Mouse (Mus musculus) embryonic facial prominence, embryonic 14.5 days (tissue): ENCODE data around the gene Pptc7. TPM values are rescaled to one million over a fixed set of nuclear protein-coding genes. Genes with fewer than 3 reads are reported as not detected.
A peak's percentile ranks its signal among the peaks of the same experiment; 100 is the strongest.

Source experiments
- ATAC-seq: fragments of 200-750 bp; cut with Nextera tagmentation; 2 replicates; pipeline ENCODE4 v1.8.0; 2017; ENCODE audit warnings: low read depth, moderate number of reproducible peaks, moderate TSS enrichment
- DNase-seq: peaks from one replicate; pipeline ENCODE4 v3.0.0-alpha.2; 2015; ENCODE audit warnings: low spot score
- H3K27ac ChIP-seq: fragments of 300-500 bp; sonication (generic); replicated peaks from 2 replicates; pipeline ENCODE4 v1.5.1; 2014; ENCODE audit warnings: low read depth, mild to moderate bottlenecking, low read length, moderate library complexity
- H3K27me3 ChIP-seq: fragments of 300-500 bp; sonication (generic); replicated peaks from 2 replicates; pipeline ENCODE4 v1.6.1; 2014; ENCODE audit warnings: low read length; ENCODE audit not compliant: control insufficient read depth, insufficient read depth
- H3K36me3 ChIP-seq: fragments of 300-500 bp; sonication (generic); 2 replicates; pipeline ENCODE4 v1.6.1; 2014; ENCODE audit warnings: low read length, mixed read lengths; ENCODE audit not compliant: control insufficient read depth, insufficient read depth
- H3K4me1 ChIP-seq: fragments of 300-500 bp; sonication (generic); 2 replicates; pipeline ENCODE4 v1.6.1; 2014; ENCODE audit warnings: antibody characterized with exemption, low read length; ENCODE audit not compliant: control insufficient read depth, insufficient read depth
- H3K4me2 ChIP-seq: fragments of 300-500 bp; sonication (generic); 2 replicates; pipeline ENCODE4 v1.6.1; 2014; ENCODE audit warnings: low read depth, mild to moderate bottlenecking, low read length, moderate library complexity, mixed read lengths
- H3K4me3 ChIP-seq: fragments of 300-500 bp; sonication (generic); 2 replicates; pipeline ENCODE4 v1.5.1; 2014; ENCODE audit warnings: low read depth, mild to moderate bottlenecking, low read length
- H3K9ac ChIP-seq: fragments of 300-500 bp; sonication (generic); 2 replicates; pipeline ENCODE4 v1.6.1; 2014; ENCODE audit warnings: low read depth, mild to moderate bottlenecking, low read length, moderate library complexity, mixed read lengths
- H3K9me3 ChIP-seq: fragments of 300-500 bp; sonication (generic); 2 replicates; pipeline ENCODE4 v1.6.1; 2016; ENCODE audit warnings: low read length; ENCODE audit not compliant: control insufficient read depth
- WGBS: fragments of 180-500 bp; shearing (Covaris S2); extraction: QIAGEN DNeasy Blood & Tissue Kit; methylation state at CpG from one replicate; pipeline ENCODE4 v1.1.7; 2014; 5-methylcytosine and 5-hydroxymethylcytosine counted together
- polyA plus RNA-seq: library from polyadenylated mRNA; unstranded; fragments of >200 nt; fragmentation: Nextera tagmentation; extraction: Ambion mirVana; gene quantifications from 2 replicates; pipeline ENCODE4 v1.2.1, GENCODE M21; 2014

Pptc7 gene
- polyA plus RNA-seq, result 7.9 and 8.1 TPM in 2 replicates

DNA sequence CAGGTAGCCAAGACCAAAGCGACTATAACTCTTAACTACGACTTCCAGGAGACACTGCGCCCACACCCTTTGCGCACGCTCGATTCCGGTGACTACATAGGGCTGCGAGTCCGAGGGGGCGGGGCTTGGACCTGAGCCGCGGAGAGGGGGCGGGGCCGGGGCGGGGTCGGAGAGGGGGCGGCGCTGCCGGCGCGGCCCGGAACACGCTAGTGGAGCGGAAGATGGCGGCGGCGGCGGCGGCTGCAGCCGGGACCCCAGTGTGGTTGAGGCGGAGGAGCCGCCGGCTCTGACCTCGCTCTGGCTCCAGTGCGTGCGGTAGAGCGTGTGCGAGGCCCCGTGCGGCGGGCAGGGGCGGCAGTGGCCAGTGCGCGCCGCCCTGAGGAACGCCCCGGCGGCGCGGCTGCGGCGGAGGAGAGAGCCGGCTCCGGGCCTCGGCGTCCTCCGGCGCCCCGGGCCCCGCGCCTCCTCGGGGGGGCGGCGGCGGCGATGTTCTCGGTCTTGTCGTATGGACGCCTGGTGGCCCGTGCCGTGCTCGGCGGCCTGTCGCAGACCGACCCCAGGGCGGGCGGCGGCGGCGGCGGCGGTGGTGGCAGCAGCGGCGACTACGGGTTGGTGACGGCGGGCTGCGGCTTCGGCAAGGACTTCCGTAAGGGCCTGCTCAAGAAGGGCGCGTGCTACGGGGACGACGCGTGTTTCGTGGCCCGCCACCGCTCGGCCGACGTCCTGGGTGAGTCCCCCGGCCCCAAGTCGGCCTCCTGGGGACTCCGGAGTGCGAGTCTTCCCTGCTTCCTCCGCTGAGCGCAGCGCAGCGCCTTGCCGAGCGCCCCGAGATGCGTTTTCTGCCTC, at the start of gene Pptc7:
Gene Pptc7 (plus strand): TSS at position 183 of the 846 bp plus-strand sequence.
- Histone ChIP-seq H3K4me2 (peak within 1 kb of the TSS; percentile 99), H3K9ac (peak within 1 kb of the TSS; percentile 88), H3K9me3 (no peaks in the 10 kb centered on the region), H3K36me3 (0 out of 2 replicates have a peak, but pooled peaks cover 11% of the 10 kb centered on the region), H3K4me1 (peaks cover 21% of the 10 kb centered on the region), H3K4me3 (peak within 1 kb of the TSS; percentile 97), H3K27ac (peak within 1 kb of the TSS; percentile 72), H3K27me3 (no peaks in the 10 kb centered on the region)
- ATAC-seq (peak; percentile 94), DNase-seq (peak; percentile 96)
- WGBS, result under 1% methylated on average over 15 of the region's 114 CpGs

DNA sequence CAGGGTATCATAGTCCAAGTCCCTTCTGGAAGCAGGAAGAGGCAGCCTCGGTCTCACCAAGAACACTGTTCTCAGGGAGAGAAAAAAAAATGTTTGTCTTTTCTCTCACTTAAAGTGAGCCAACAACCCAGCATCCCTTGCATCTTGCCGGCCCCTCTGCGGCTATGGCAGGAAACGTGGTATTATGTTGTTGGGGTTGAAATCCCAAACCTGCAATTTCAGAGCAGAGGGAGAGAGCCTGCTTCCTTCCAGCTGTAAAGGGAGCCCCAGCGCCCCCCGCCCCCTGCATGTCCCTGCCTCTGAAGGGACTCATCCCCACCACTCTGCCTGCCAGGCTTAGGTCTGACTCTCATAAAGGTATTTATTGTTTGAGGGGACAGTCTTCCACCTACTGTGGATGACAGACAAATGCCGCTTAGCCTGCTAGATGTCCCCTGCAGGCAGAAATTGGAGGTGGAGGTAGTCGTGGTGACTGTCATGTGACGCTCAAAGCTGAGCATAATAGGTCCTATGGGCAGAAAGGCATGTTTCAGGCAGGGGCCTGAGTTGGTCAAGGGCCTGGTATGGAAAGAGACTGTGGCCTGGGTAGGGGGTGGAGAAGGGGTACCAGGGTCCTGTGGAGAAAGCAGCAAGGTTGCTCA, 48.8 kb upstream of the Pptc7 start:
- peak overlapping the region; percentile 31; the same call in 1 of the 2 replicates for H3K4me2 ChIP-seq
- H3K4me1 ChIP-seq, result peaks cover 18% of the 10 kb centered on the region
- H3K27ac ChIP-seq, result peak overlapping the region; percentile 68
- DNase-seq (peak; percentile 82), ATAC-seq (peak; percentile 66)
- peak overlapping the region; percentile 52 for H3K9ac ChIP-seq
- H3K9me3 ChIP-seq, result no peaks in the 10 kb centered on the region
- no peak overlapping the region for H3K4me3 ChIP-seq
- peaks cover 6% of the 10 kb centered on the region; the same call in 1 of the 2 replicates for H3K36me3 ChIP-seq
- WGBS, result 29% methylated on average over 9 of the region's 9 CpGs
- H3K27me3 ChIP-seq, result no peaks in the 10 kb centered on the region

DNA sequence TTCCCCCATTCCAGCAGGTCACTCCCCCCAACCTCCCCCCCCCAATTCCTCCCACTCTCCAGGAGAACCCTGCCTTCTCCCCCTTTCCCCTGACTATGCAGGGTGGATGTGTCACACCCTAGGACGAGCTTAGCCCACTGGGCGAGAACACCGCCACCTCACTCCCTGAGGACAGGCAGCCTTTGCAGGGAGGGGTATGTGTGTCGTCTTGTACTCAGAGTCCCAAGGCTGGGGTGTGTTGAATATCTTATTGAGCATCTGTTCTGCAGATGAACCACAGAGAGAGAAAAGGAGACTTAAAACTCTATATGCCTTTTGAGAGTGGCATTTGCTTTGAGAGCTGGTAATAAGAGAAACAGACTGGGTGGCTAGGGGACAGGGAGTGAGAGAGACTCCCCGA, 47.0 kb upstream of the Pptc7 start:
- peaks cover 19% of the 10 kb centered on the region for H3K36me3 ChIP-seq
- no peak for ATAC-seq
- peaks cover 18% of the 10 kb centered on the region for H3K4me1 ChIP-seq

DNA sequence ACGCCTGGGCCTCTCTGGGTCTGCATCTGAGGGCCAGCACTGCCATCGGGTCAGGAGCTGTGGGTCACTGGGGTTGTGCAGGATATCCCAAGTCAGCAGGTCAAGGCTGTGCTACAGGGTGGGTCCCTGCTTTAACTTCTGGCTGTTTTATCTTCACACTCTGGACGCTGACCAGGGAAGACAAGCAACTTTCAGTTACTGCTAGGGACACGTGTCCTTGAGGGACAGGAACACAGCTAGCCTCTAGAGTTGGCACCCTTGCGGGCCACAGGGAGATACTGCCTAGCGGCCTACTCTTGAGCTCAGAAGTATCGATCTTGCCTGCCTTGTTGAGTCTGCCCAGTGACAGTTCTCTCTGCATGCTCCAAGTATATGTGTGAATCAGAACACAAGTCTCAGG, 44.5 kb upstream of the Pptc7 start:
- Histone ChIP-seq H3K27me3 (no peaks in the 10 kb centered on the region), H3K36me3 (peaks cover 19% of the 10 kb centered on the region), H3K27ac (no peak overlapping the region), H3K4me2 (no peak overlapping the region), H3K4me3 (no peak overlapping the region), H3K9ac (0 out of 2 replicates have a peak overlapping the region, but pooled peaks have one; percentile 25), H3K9me3 (no peaks in the 10 kb centered on the region), H3K4me1 (peaks cover 14% of the 10 kb centered on the region)
- no peak for ATAC-seq
- no peak for DNase-seq
- WGBS, result 75% methylated on average over 7 of the region's 7 CpGs

More for the DNA sequence above, 47.0 kb upstream of the Pptc7 start:
- H3K27me3 ChIP-seq, result no peaks in the 10 kb centered on the region
- DNase-seq, result peak; percentile 17
- 62% methylated on average over 5 of the region's 5 CpGs for WGBS
- no peak overlapping the region for H3K4me3 ChIP-seq
- peak overlapping the region; percentile 54; the same call in 1 of the 2 replicates for H3K27ac ChIP-seq
- H3K9ac ChIP-seq, result no peak overlapping the region
- H3K4me2 ChIP-seq, result no peak overlapping the region
- H3K9me3 ChIP-seq, result no peaks in the 10 kb centered on the region

DNA sequence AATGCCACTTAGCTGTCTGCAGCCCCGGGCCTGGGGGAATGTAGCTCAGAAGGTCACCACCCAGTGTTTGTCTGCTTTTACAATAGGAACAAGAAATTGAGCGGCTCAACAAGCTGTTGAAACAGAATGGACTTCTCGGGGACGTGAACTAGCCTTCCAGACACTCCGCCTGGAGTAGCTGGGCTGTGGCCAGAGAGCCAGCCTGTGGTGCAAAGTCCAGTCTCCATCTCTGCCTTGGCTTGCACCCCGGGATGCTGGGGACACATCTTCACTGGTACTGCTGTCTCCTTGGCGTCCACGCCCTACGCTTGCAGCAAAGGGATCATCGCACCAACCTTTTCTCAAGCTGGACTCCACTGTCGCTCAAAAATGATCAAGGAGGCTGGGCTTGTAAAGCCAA, 43.6 kb upstream of the Pptc7 start:
- no peak for ATAC-seq
- H3K4me2 ChIP-seq, result no peak overlapping the region
- WGBS, result 86% methylated on average over 11 of the region's 11 CpGs
- DNase-seq, result no peak
- no peak overlapping the region for H3K27ac ChIP-seq
- peaks cover 19% of the 10 kb centered on the region for H3K36me3 ChIP-seq
- H3K9ac ChIP-seq, result no peak overlapping the region
- no peak overlapping the region for H3K4me3 ChIP-seq
- no peaks in the 10 kb centered on the region for H3K9me3 ChIP-seq
- H3K27me3 ChIP-seq, result no peaks in the 10 kb centered on the region
- H3K4me1 ChIP-seq, result peaks cover 5% of the 10 kb centered on the region

DNA sequence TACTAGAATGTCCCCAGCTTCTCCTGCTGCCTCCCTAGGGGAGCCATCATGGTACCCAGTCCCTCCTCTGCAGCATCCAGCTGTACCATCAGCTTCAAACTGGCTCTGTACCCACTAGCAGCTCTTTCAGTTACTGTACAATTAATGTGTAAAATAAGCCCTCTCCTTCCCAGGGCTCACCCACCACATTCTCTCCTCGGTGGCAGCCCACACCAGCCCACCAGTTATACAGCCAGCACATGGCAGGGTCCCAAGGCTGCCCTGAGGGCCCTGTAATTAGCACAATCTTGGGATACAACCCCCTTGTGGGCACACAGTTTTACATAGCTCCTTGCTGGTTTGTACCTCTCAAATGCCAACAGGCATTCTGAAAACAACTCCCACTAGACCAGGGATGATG, 43.2 kb upstream of the Pptc7 start:
- WGBS, result 50% methylated on average over 1 of the region's 1 CpGs
- Histone ChIP-seq H3K27ac (no peak overlapping the region), H3K36me3 (peaks cover 19% of the 10 kb centered on the region)

DNA sequence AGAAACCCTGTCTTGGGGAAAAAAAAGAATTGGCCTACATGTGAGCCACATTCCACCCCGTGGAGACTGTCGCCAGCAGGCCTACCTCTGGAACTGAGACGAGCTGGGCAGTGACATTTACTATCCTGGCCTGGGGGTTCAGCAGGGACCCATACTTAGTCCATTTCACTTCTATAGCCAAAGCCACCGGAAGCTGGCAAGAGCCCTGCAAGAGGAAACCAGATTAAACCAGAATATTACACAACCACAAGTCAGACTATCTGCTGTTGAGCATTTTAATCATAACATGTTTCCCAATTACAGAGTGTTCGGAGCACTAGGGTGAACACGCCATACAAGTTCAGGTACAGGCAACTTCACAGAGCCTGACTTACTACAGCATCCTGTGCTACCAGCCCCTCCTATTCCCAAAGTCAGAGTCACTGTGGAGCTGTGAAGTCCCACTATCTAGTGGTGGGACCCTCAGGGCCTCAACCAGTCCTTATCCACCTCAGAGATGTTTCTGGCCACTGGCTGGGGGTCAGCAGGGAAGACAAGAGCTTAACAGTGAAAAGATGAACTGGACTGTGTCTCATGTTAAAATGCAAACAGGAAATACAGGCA, 41.5 kb upstream of the Pptc7 start:
- H3K9ac ChIP-seq, result no peak overlapping the region
- DNase-seq, result no peak
- no peak overlapping the region for H3K4me3 ChIP-seq
- H3K27ac ChIP-seq, result no peak overlapping the region
- WGBS, result 78% methylated on average over 6 of the region's 6 CpGs
- H3K4me2 ChIP-seq, result no peak overlapping the region
- ATAC-seq, result no peak
- H3K36me3 ChIP-seq, result peaks cover 19% of the 10 kb centered on the region
- no peaks in the 10 kb centered on the region for H3K27me3 ChIP-seq
- H3K4me1 ChIP-seq, result no peaks in the 10 kb centered on the region
- no peaks in the 10 kb centered on the region for H3K9me3 ChIP-seq

More for the DNA sequence above, 43.2 kb upstream of the Pptc7 start:
- Histone ChIP-seq H3K4me3 (no peak overlapping the region), H3K4me2 (no peak overlapping the region), H3K9me3 (no peaks in the 10 kb centered on the region), H3K9ac (no peak overlapping the region), H3K4me1 (peaks cover under 1% of the 10 kb centered on the region; the same call in 1 of the 2 replicates), H3K27me3 (no peaks in the 10 kb centered on the region)
- peak; percentile 48 for DNase-seq
- ATAC-seq, result peak; percentile 43; the same call in 1 of the 2 replicates

DNA sequence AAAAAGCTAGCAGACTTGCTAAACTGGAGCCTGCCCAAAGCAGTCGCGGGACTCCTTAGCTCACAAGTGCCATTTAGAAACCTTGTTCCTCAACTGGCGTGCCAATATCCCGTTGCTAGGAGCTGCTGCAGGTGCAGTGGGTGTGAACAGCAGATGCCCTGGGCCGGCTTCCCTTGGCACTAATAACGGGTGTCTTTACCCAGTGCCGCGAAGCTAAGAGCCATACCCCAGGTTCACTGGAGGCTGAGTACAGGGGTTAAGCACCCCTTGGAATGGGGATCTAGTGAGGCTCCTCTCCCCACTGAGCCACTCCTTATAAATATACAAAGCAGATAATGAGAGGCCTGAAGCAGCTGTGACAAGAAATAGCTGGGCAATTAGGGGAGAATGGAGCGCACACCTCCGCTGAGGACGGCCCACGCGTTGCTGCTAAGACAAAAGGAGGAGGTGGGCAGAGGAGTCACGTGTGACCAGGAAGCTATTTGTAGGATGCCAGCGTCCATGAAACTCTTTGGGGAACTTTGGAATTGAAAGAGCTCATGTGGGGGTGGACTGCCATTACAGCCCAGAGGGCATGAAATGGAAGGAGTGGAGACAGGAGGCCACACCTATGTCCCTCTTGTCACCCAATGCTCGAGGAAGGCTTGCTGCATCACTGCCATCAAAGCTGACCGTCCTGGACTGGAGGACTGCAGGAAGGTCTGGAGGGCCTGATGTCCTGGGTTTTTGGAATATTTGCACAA, 40.2 kb upstream of the Pptc7 start:
- Histone ChIP-seq H3K4me3 (no peak overlapping the region), H3K27ac (no peak overlapping the region), H3K9me3 (no peaks in the 10 kb centered on the region), H3K27me3 (no peaks in the 10 kb centered on the region), H3K4me2 (no peak overlapping the region), H3K36me3 (peaks cover 33% of the 10 kb centered on the region), H3K4me1 (no peaks in the 10 kb centered on the region), H3K9ac (no peak overlapping the region)
- WGBS, result 88% methylated on average over 17 of the region's 17 CpGs
- DNase-seq (peak; percentile 13), ATAC-seq (no peak)
